Mouse (Mus musculus) C2C12 (cell line): ENCODE data around the gene Gm12216. TPM values are rescaled to one million over a fixed set of nuclear protein-coding genes. Genes with fewer than 3 reads are reported as not detected.

Experiments used
- H3K27me3 ChIP-seq: one replicate; pipeline ENCODE4 v1.6.1; 2011; ENCODE audit not compliant: control insufficient read depth, insufficient read depth, insufficient read length
- H3K36me3 ChIP-seq: one replicate; pipeline ENCODE4 v1.6.1; 2011; ENCODE audit not compliant: control insufficient read depth, insufficient read depth
- H3K4me3 ChIP-seq: one replicate; pipeline ENCODE4 v1.5.1; 2011; ENCODE audit warnings: mild to moderate bottlenecking, control low read depth; ENCODE audit not compliant: poor library complexity, insufficient read depth, severe bottlenecking
- H3K79me2 ChIP-seq: one replicate; pipeline ENCODE4 v1.6.1; 2011; ENCODE audit not compliant: control insufficient read depth, insufficient read depth
- H3K79me3 ChIP-seq: one replicate; pipeline ENCODE4 v1.6.1; 2011; ENCODE audit warnings: low read depth, control low read depth
- H3ac ChIP-seq: one replicate; pipeline ENCODE3; 2011; ENCODE audit warnings: low read depth; ENCODE audit not compliant: control insufficient read depth, insufficient read length
- CEBPB ChIP-seq: IDR thresholded peaks from one replicate; pipeline ENCODE4 v1.6.1; 2011; ENCODE audit warnings: low read depth, mild to moderate bottlenecking, control low read depth, moderate library complexity
- CTCF ChIP-seq: IDR thresholded peaks from one replicate; pipeline ENCODE4 v1.5.1; 2011; ENCODE audit not compliant: control insufficient read depth, insufficient read depth, insufficient read length
- FOSL1 ChIP-seq: IDR thresholded peaks from one replicate; pipeline ENCODE4 v1.8.0; 2011; ENCODE audit warnings: mild to moderate bottlenecking, low read length; ENCODE audit not compliant: poor library complexity, insufficient read depth, severe bottlenecking
- MAX ChIP-seq: IDR thresholded peaks from one replicate; pipeline ENCODE4 v1.6.1; 2011; ENCODE audit warnings: mild to moderate bottlenecking, control low read depth
- MYOD1 ChIP-seq: IDR thresholded peaks from one replicate; pipeline ENCODE4 v1.6.1; 2011; ENCODE audit warnings: low read depth; ENCODE audit not compliant: control insufficient read depth, insufficient read length
- MYOG ChIP-seq: IDR thresholded peaks from one replicate; pipeline ENCODE4 v1.6.1; 2011; ENCODE audit not compliant: control insufficient read depth, insufficient read length; ENCODE audit errors: extremely low read depth
- USF1 ChIP-seq: IDR thresholded peaks from one replicate; pipeline ENCODE4 v1.6.1; 2011; ENCODE audit warnings: low read depth, mild to moderate bottlenecking, control low read depth, moderate library complexity
- polyA plus RNA-seq: library from polyadenylated mRNA; unstranded; fragments of >200 nt; fragmentation: generic; extraction: Trizol; gene quantifications from one replicate; pipeline ENCODE4 v1.2.1, GENCODE M21; 2012; ENCODE audit warnings: missing spikeins

Gene Gm12216
- polyA plus RNA-seq, 1 experiment = 0.49 TPM

GRCm38 (mm10) chr11:53794015-53794414, 65.0 kb downstream of the Gm12216 start:
- Histone ChIP-seq H3K27me3 (no peaks in the 10 kb centered on the region), H3K79me2 (no peaks in the 10 kb centered on the region), H3ac (peak overlapping the region; percentile 14), H3K4me3 (no peak overlapping the region), H3K36me3 (no peaks in the 10 kb centered on the region), H3K79me3 (no peaks in the 10 kb centered on the region)
- no peak for TF ChIP-seq CEBPB
- TF ChIP-seq USF1 = no peak
- no peak for TF ChIP-seq CTCF
- TF ChIP-seq MAX = no peak

- H3K79me2 ChIP-seq = no peaks in the 10 kb centered on the region
- H3ac ChIP-seq = no peak overlapping the region
- TF ChIP-seq USF1 (no peak), CEBPB (no peak), FOSL1 (no peak), MYOG (no peak), MYOD1 (no peak), MAX (no peak)
- H3K4me3 ChIP-seq = no peak overlapping the region
- no peaks in the 10 kb centered on the region for H3K79me3 ChIP-seq
- no peaks in the 10 kb centered on the region for H3K36me3 ChIP-seq
- no peaks in the 10 kb centered on the region for H3K27me3 ChIP-seq
These were observed 66.1 kb downstream of the Gm12216 start for GRCm38 (mm10) chr11:53792986-53793385.

- TF ChIP-seq MYOG = no peak
- no peak for TF ChIP-seq MYOD1
- TF ChIP-seq FOSL1 = no peak
- no peak for TF ChIP-seq CTCF
These were observed 69.8 kb downstream of the Gm12216 start for GRCm38 (mm10) chr11:53789277-53789676.

GRCm38 (mm10) chr11:53788196-53788595, 70.9 kb downstream of the Gm12216 start:
- TF ChIP-seq CEBPB (no peak), MAX (no peak), MYOG (no peak), CTCF (no peak), MYOD1 (no peak), FOSL1 (no peak)
- Histone ChIP-seq H3K79me2 (no peaks in the 10 kb centered on the region), H3K27me3 (no peaks in the 10 kb centered on the region), H3K4me3 (no peak overlapping the region), H3K36me3 (no peaks in the 10 kb centered on the region), H3K79me3 (no peaks in the 10 kb centered on the region), H3ac (no peak overlapping the region)

More at GRCm38 (mm10) chr11:53789277-53789676, 69.8 kb downstream of the Gm12216 start:
- Histone ChIP-seq H3K36me3 (no peaks in the 10 kb centered on the region), H3K4me3 (no peak overlapping the region), H3K27me3 (no peaks in the 10 kb centered on the region), H3K79me2 (no peaks in the 10 kb centered on the region), H3K79me3 (no peaks in the 10 kb centered on the region), H3ac (no peak overlapping the region)

GRCm38 (mm10) chr11:53786058-53787031, 72.7 kb downstream of the Gm12216 start:
- no peaks in the 10 kb centered on the region for H3K36me3 ChIP-seq
- H3ac ChIP-seq = no peak overlapping the region
- H3K79me2 ChIP-seq = no peaks in the 10 kb centered on the region
- no peak for TF ChIP-seq MYOG
- no peak for TF ChIP-seq CTCF
- no peak for TF ChIP-seq MAX
- no peak for TF ChIP-seq MYOD1
- no peak for TF ChIP-seq FOSL1
- TF ChIP-seq USF1 = no peak
- TF ChIP-seq CEBPB = no peak
- H3K4me3 ChIP-seq = no peak overlapping the region
- no peaks in the 10 kb centered on the region for H3K79me3 ChIP-seq
- no peaks in the 10 kb centered on the region for H3K27me3 ChIP-seq
